Mouse (Mus musculus): Measurements from ENCODE around the gene Hspa12b. TPM values are rescaled to one million over a fixed set of nuclear protein-coding genes. Genes with fewer than 3 reads are reported as not detected.
A peak's percentile ranks its signal among the peaks of the same experiment; 100 is the strongest.

The Hspa12b gene
- total RNA-seq (2012; rRNA removed) (1.3 and 1.7 TPM in 2 replicates), total RNA-seq (2014; rRNA removed) (0.24 and 0.56 TPM in 2 replicates), polyA plus RNA-seq (2012; ENCODE audit: insufficient read length, low read depth) (2.0 TPM in 2 replicates)

DNA sequence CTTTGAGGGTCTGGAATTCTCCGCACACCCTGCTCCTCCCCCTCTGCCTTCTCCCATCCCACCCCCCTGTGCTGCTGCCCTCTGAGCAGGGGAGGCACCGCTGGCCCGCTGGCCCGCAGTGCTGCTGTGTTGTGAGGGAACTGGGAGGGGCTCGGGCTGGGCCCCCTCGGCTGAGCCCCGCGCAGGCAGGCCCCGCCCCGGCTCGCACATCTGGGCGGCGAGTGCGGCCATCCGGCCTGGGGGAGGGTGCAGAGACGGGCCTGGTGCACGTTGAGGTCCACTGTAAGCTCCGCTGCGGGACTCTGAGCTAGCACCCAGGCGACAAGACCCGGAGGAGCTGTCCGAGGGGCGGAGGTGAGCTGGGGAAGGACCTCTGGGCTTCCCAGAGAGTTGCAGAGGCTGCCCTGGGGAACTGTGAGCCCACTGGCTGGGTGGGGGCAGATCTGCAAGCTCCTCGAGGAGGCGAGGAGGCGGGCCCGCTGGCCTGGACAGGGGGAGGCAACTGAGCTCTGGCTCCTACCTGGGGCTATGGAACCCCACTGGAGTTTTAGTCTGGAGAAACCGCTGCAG lies at the start of gene Hspa12b:
TSS of gene Hspa12b (plus strand) at position 120 of the 570 bp plus-strand sequence.
- H3K27me3 ChIP-seq (replicated peaks) = peaks cover 42% of the 10 kb centered on the region
- dilution Hi-C loops (cut with MboI; ENCODE audit: extremely low pct_ligation_motif_present, extremely low pct_unique_long_range_greater_than_20kb, low sequenced_read_pairs) = no loop called here
- no peak for DNase-seq (ENCODE audit: extremely low read depth)

GRCm38 (mm10) chr2:131080507-131080906 lies 46.6 kb upstream of the Hspa12b start:
- in situ Hi-C loops (cut with MboI; ENCODE audit: low pct_ligation_motif_present, low pct_unique_long_range_greater_than_20kb, low sequenced_read_pairs) = loop anchor here (25.0 kb wide), 1 partner anchor 432 kb away; no protein-coding TSS in a partner anchor

More for the DNA sequence above, at the start of gene Hspa12b:
- no peaks in the 10 kb centered on the region for H3K36me3 ChIP-seq (replicated peaks in 1 of 2; ENCODE audit: control insufficient read depth in 1 of 2, insufficient read depth in 1 of 2, low read length in 1 of 2)
- H3K4me1 ChIP-seq (ENCODE audit: control insufficient read depth in 1 of 2, insufficient read depth in 2 of 2) = peaks cover 13 to 50% of the 10 kb centered on the region in 2 experiments
- no peak within 1 kb of the TSS for H3K27ac ChIP-seq (ENCODE audit: insufficient read depth, low read depth)
- H3K4me2 ChIP-seq (ENCODE audit: insufficient read depth, low read depth, poor library complexity, severe bottlenecking) = peak within 1 kb of the TSS; percentile 55
- H3K79me2 ChIP-seq (replicated peaks; ENCODE audit: control insufficient read depth, extremely low read depth, insufficient read depth, poor library complexity, severe bottlenecking) = no peaks in the 10 kb centered on the region
- in situ Hi-C loops (cut with MboI; ENCODE audit: low pct_ligation_motif_present, low pct_unique_long_range_greater_than_20kb, low sequenced_read_pairs) = no loop called here
- H3K9ac ChIP-seq (ENCODE audit: insufficient read depth, low read depth) = peak within 1 kb of the TSS; percentile 23; the same call in 1 of the 2 replicates
- peak within 1 kb of the TSS; percentile 34 to 55 (median 43) for H3K4me3 ChIP-seq (replicated peaks in 1 of 3; ENCODE audit: low read depth in 2 of 3, low read length in 2 of 3, poor library complexity in 1 of 3)
- TF ChIP-seq MAZ (IDR thresholded peaks at IDR 0.05; ENCODE audit: low read depth, low read length) (peak; percentile 68; the same call in 1 of the 2 replicates), IRF4 (IDR thresholded peaks at IDR 0.05; ENCODE audit: low read depth, low read length) (peak; percentile 11; the same call in 1 of the 2 replicates), POLR2A (IDR thresholded peaks at IDR 0.05; ENCODE audit: low read depth, low read length) (0 out of 2 replicates have a peak, but pooled peaks have one; percentile 19), ZNF384 (IDR thresholded peaks at IDR 0.05; ENCODE audit: low read depth, low read length) (no peak), NRF1 (IDR thresholded peaks at IDR 0.05; ENCODE audit: low read depth, low read length) (peak; percentile 51; the same call in 1 of the 2 replicates)
- no peaks in the 10 kb centered on the region for H3K9me3 ChIP-seq (replicated peaks; ENCODE audit: low read length)

DNA sequence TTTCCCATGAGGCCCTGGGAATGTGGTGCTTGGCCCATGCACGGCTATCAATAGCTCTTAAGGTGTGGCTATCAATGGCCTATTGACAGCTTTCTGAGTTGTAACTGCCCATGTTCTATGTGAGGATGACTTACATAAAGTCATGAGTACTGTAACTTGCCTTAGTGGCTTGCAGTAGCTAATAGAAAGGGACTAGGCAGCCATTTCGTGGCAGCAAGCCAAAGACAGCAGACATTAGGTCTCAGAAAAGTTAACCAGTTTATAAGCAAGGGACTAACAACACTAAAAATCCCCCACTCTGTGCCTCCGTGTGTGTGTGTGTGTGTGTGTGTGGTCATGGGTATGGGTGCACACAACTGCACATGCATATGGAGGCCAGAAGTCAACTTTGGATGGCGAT lies 42.9 kb upstream of the Hspa12b start:
- no peak for DNase-seq (ENCODE audit: extremely low read depth)
- no peak overlapping the region for H3K27ac ChIP-seq (ENCODE audit: insufficient read depth, low read depth)
- H3K9me3 ChIP-seq (replicated peaks; ENCODE audit: low read length) = no peaks in the 10 kb centered on the region
- H3K36me3 ChIP-seq (replicated peaks in 1 of 2; ENCODE audit: control insufficient read depth in 1 of 2, insufficient read depth in 1 of 2, low read length in 1 of 2) = no peaks in the 10 kb centered on the region
- in situ Hi-C loops (cut with MboI; ENCODE audit: low pct_ligation_motif_present, low pct_unique_long_range_greater_than_20kb, low sequenced_read_pairs) (loop anchor here (25.0 kb wide), 1 partner anchor 428 kb away; no protein-coding TSS in a partner anchor), dilution Hi-C loops (cut with MboI; ENCODE audit: extremely low pct_ligation_motif_present, extremely low pct_unique_long_range_greater_than_20kb, low sequenced_read_pairs) (no loop called here)
- no peak overlapping the region for H3K9ac ChIP-seq (ENCODE audit: insufficient read depth, low read depth)
- H3K79me2 ChIP-seq (replicated peaks; ENCODE audit: control insufficient read depth, extremely low read depth, insufficient read depth, poor library complexity, severe bottlenecking) = no peaks in the 10 kb centered on the region
- H3K4me3 ChIP-seq (replicated peaks in 1 of 3; ENCODE audit: low read depth in 2 of 3, low read length in 2 of 3, poor library complexity in 1 of 3) = no peak overlapping the region
- H3K27me3 ChIP-seq (replicated peaks) = peaks cover 35% of the 10 kb centered on the region
- H3K4me2 ChIP-seq (ENCODE audit: insufficient read depth, low read depth, poor library complexity, severe bottlenecking) = no peak overlapping the region
- no peaks in the 10 kb centered on the region for H3K4me1 ChIP-seq (ENCODE audit: control insufficient read depth in 1 of 2, insufficient read depth in 2 of 2)
- no peak for TF ChIP-seq ZC3H11A (IDR thresholded peaks at IDR 0.05; ENCODE audit: low read depth, low read length)
- no peak for TF ChIP-seq MEF2A (IDR thresholded peaks at IDR 0.05; ENCODE audit: borderline replicate concordance, low read depth, low read length)
- no peak for TF ChIP-seq MXI1 (IDR thresholded peaks at IDR 0.05; ENCODE audit: low read depth, low read length)
- TF ChIP-seq USF2 (conservative IDR thresholded peaks at IDR 0.05; ENCODE audit: low read depth, low read length) = no peak
- no peak for TF ChIP-seq ZNF384 (IDR thresholded peaks at IDR 0.05; ENCODE audit: low read depth, low read length)
- TF ChIP-seq BHLHE40 (IDR thresholded peaks at IDR 0.05; ENCODE audit: low read depth, low read length) = no peak
- no peak for TF ChIP-seq E2F4 (IDR thresholded peaks at IDR 0.05; ENCODE audit: insufficient replicate concordance, low read depth, low read length)
- no peak for TF ChIP-seq UBTF (IDR thresholded peaks at IDR 0.05; ENCODE audit: low read depth, low read length)
- TF ChIP-seq ZKSCAN1 (IDR thresholded peaks at IDR 0.05; ENCODE audit: borderline replicate concordance, low read depth, low read length) = no peak
- no peak for TF ChIP-seq EP300 (IDR thresholded peaks at IDR 0.05; ENCODE audit: low read length)
- TF ChIP-seq SIN3A (IDR thresholded peaks at IDR 0.05; ENCODE audit: low read length) = no peak
- no peak for TF ChIP-seq RAD21 (IDR thresholded peaks at IDR 0.05; ENCODE audit: low read depth, low read length)
- TF ChIP-seq KAT2A (IDR thresholded peaks at IDR 0.05; ENCODE audit: insufficient replicate concordance, low read length) = no peak
- TF ChIP-seq MAZ (IDR thresholded peaks at IDR 0.05; ENCODE audit: low read depth, low read length) = no peak
- no peak for TF ChIP-seq NELFE (IDR thresholded peaks at IDR 0.05; ENCODE audit: low read depth, low read length)

More at GRCm38 (mm10) chr2:131080507-131080906, 46.6 kb upstream of the Hspa12b start:
- no peak for DNase-seq (ENCODE audit: extremely low read depth)
- Histone ChIP-seq H3K9ac (ENCODE audit: insufficient read depth, low read depth) (no peak overlapping the region), H3K9me3 (replicated peaks; ENCODE audit: low read length) (no peaks in the 10 kb centered on the region), H3K4me2 (ENCODE audit: insufficient read depth, low read depth, poor library complexity, severe bottlenecking) (no peak overlapping the region), H3K79me2 (replicated peaks; ENCODE audit: control insufficient read depth, extremely low read depth, insufficient read depth, poor library complexity, severe bottlenecking) (no peaks in the 10 kb centered on the region), H3K27ac (ENCODE audit: insufficient read depth, low read depth) (no peak overlapping the region), H3K4me1 (ENCODE audit: control insufficient read depth in 1 of 2, insufficient read depth in 2 of 2) (no peaks in the 10 kb centered on the region), H3K36me3 (replicated peaks in 1 of 2; ENCODE audit: control insufficient read depth in 1 of 2, insufficient read depth in 1 of 2, low read length in 1 of 2) (no peaks in the 10 kb centered on the region), H3K27me3 (replicated peaks) (peaks cover 71% of the 10 kb centered on the region), H3K4me3 (replicated peaks in 1 of 3; ENCODE audit: low read depth in 2 of 3, low read length in 2 of 3, poor library complexity in 1 of 3) (no peak overlapping the region)
- TF ChIP-seq POLR2AphosphoS2 (IDR thresholded peaks at IDR 0.05; ENCODE audit: low read depth, low read length) = no peak
- TF ChIP-seq ZNF384 (IDR thresholded peaks at IDR 0.05; ENCODE audit: low read depth, low read length) = no peak
- TF ChIP-seq USF1 (IDR thresholded peaks at IDR 0.05; ENCODE audit: low read depth, low read length) = no peak
- TF ChIP-seq GABPA (IDR thresholded peaks at IDR 0.05; ENCODE audit: insufficient replicate concordance, low read depth, low read length) = no peak
- TF ChIP-seq PAX5 (IDR thresholded peaks at IDR 0.05; ENCODE audit: low read length) = no peak
- no peak for TF ChIP-seq KAT2A (IDR thresholded peaks at IDR 0.05; ENCODE audit: insufficient replicate concordance, low read length)
- TF ChIP-seq SIN3A (IDR thresholded peaks at IDR 0.05; ENCODE audit: low read length) = no peak
- TF ChIP-seq CHD1 (IDR thresholded peaks at IDR 0.05; ENCODE audit: low read depth, low read length) = no peak
- TF ChIP-seq EP300 (IDR thresholded peaks at IDR 0.05; ENCODE audit: low read length) = no peak
- TF ChIP-seq NELFE (IDR thresholded peaks at IDR 0.05; ENCODE audit: low read depth, low read length) = no peak
- TF ChIP-seq TCF12 (IDR thresholded peaks at IDR 0.05; ENCODE audit: low read depth, low read length) = no peak
- TF ChIP-seq MAX (IDR thresholded peaks at IDR 0.05; ENCODE audit: low read length) = no peak
- no peak for TF ChIP-seq ELF1 (IDR thresholded peaks at IDR 0.05; ENCODE audit: low read depth, low read length)
- TF ChIP-seq TBP (conservative IDR thresholded peaks at IDR 0.05; ENCODE audit: low read depth, low read length) = no peak
- no peak for TF ChIP-seq MYC (IDR thresholded peaks at IDR 0.05; ENCODE audit: low read depth, low read length)
- no peak for TF ChIP-seq ZKSCAN1 (IDR thresholded peaks at IDR 0.05; ENCODE audit: borderline replicate concordance, low read depth, low read length)
- dilution Hi-C loops (cut with MboI; ENCODE audit: extremely low pct_ligation_motif_present, extremely low pct_unique_long_range_greater_than_20kb, low sequenced_read_pairs) = no loop called here
